Mouse (Mus musculus) MEL (cell line): Measurements from ENCODE around the gene Cpm.

Experiments
- CTCF ChIP-seq, 3 experiments: IDR thresholded peaks in 2 of 3; conservative IDR thresholded peaks in 1 of 3; 2 replicates each; pipeline ENCODE4 v1.5.1; 2011 to 2012; ENCODE audit warnings: low read length in 3 of 3, low read depth in 2 of 3, mild to moderate bottlenecking in 2 of 3, improper control_type of control experiment in 1 of 3, inconsistent platforms in 1 of 3, mixed read lengths in 1 of 3, moderate library complexity in 1 of 3; ENCODE audit not compliant: control insufficient read depth in 1 of 3, insufficient read depth in 1 of 3, poor library complexity in 1 of 3, severe bottlenecking in 1 of 3
- EP300 ChIP-seq, 2 experiments: IDR thresholded peaks; 2 replicates each; pipeline ENCODE4 v1.6.1; 2011; ENCODE audit warnings: improper control_type of control experiment in 2 of 2, low read length in 2 of 2, low read depth in 1 of 2, mild to moderate bottlenecking in 1 of 2
- JUND ChIP-seq: IDR thresholded peaks from 2 replicates; pipeline ENCODE4 v1.6.1; 2011; ENCODE audit warnings: low read depth, mild to moderate bottlenecking, improper control_type of control experiment, low read length
- POLR2A ChIP-seq, 2 experiments: IDR thresholded peaks; 2 replicates each; pipeline ENCODE4 v1.6.1; 2011 to 2012; ENCODE audit warnings: low read length in 2 of 2, mild to moderate bottlenecking in 2 of 2, control low read depth in 1 of 2, improper control_type of control experiment in 1 of 2, low read depth in 1 of 2, moderate library complexity in 1 of 2; ENCODE audit not compliant: control insufficient read depth in 1 of 2, insufficient read depth in 1 of 2, poor library complexity in 1 of 2
- SIN3A ChIP-seq: IDR thresholded peaks from 2 replicates; pipeline ENCODE4 v1.6.1; 2012; ENCODE audit warnings: low read length, improper control_type of control experiment, inconsistent platforms
- USF1 ChIP-seq: IDR thresholded peaks from 2 replicates; pipeline ENCODE4 v1.6.1; 2014; ENCODE audit warnings: low read depth, mild to moderate bottlenecking, inconsistent platforms, low read length, improper control_type of control experiment, moderate library complexity
- ZMIZ1 ChIP-seq: IDR thresholded peaks from 2 replicates; pipeline ENCODE4 v1.6.1; 2012; ENCODE audit warnings: low read depth, mild to moderate bottlenecking, inconsistent platforms, low read length, improper control_type of control experiment, moderate library complexity

GRCm38 (mm10) chr10:117702024-117702833, 72.9 kb downstream of the Cpm start:
- TF ChIP-seq ZMIZ1 (no peak), CTCF (IDR thresholded peaks at IDR 0.05 in 2 of 3, conservative IDR thresholded peaks at IDR 0.05 in 1 of 3; ENCODE audit: control insufficient read depth in 1 of 3, insufficient read depth in 1 of 3, low read depth in 2 of 3, low read length in 3 of 3, poor library complexity in 1 of 3, severe bottlenecking in 1 of 3) (no peak), USF1 (no peak), JUND (no peak), POLR2A (IDR thresholded peaks at IDR 0.05; ENCODE audit: control insufficient read depth in 1 of 2, insufficient read depth in 1 of 2, low read depth in 1 of 2, low read length in 2 of 2, poor library complexity in 1 of 2) (no peak), EP300 (IDR thresholded peaks at IDR 0.05; ENCODE audit: low read depth in 1 of 2, low read length in 2 of 2) (no peak), SIN3A (no peak)
